Mouse (Mus musculus): ENCODE measurements around the gene Slc35c1. TPM values are rescaled to one million over a fixed set of nuclear protein-coding genes. Genes with fewer than 3 reads are reported as not detected.

Slc35c1 gene
- polyA plus RNA-seq, 1 experiment = 63.3 TPM

- TF ChIP-seq POLR2A (IDR thresholded peaks at IDR 0.05; ENCODE audit: low read depth, low read length) (no peak), CTCF (IDR thresholded peaks at IDR 0.05; ENCODE audit: extremely low read depth, insufficient read depth, insufficient read length, insufficient replicate concordance) (no peak)
- DNase-seq (ENCODE audit: low read depth in 1 of 2, low spot score in 2 of 2) = no peak
- H3K4me3 ChIP-seq (ENCODE audit: extremely low read depth, insufficient read depth, insufficient read length) = no peak overlapping the region
- H3K27me3 ChIP-seq (ENCODE audit: control insufficient read depth, insufficient read depth, low read length) = no peaks in the 10 kb centered on the region
- WGBS = 70% methylated on average over 17 of the region's 17 CpGs
- no peak overlapping the region for H3K27ac ChIP-seq (ENCODE audit: insufficient read depth, low read length)
- no peaks in the 10 kb centered on the region for H3K36me3 ChIP-seq (ENCODE audit: control insufficient read depth, insufficient read depth, low read length)
- no peaks in the 10 kb centered on the region; the same call in 1 of the 2 replicates for H3K4me1 ChIP-seq (ENCODE audit: control insufficient read depth, insufficient read depth, insufficient read length)
These were observed 27.7 kb downstream of the Slc35c1 start for GRCm38 (mm10) chr2:92432299-92433295.

GRCm38 (mm10) chr2:92431611-92432179, 28.6 kb downstream of the Slc35c1 start:
- WGBS = 81% methylated on average over 11 of the region's 11 CpGs
- Histone ChIP-seq H3K27ac (ENCODE audit: insufficient read depth, low read length) (no peak overlapping the region), H3K4me1 (ENCODE audit: control insufficient read depth, insufficient read depth, insufficient read length) (no peaks in the 10 kb centered on the region; the same call in 1 of the 2 replicates)

GRCm38 (mm10) chr2:92430723-92431541, 29.4 kb downstream of the Slc35c1 start:
- TF ChIP-seq POLR2A (IDR thresholded peaks at IDR 0.05; ENCODE audit: low read depth, low read length) = no peak
- no peak for TF ChIP-seq CTCF (IDR thresholded peaks at IDR 0.05; ENCODE audit: extremely low read depth, insufficient read depth, insufficient read length, insufficient replicate concordance)
- 78% methylated on average over 21 of the region's 21 CpGs for WGBS
- Histone ChIP-seq H3K27ac (ENCODE audit: insufficient read depth, low read length) (peak overlapping the region; percentile 10; the same call in 1 of the 2 replicates), H3K27me3 (ENCODE audit: control insufficient read depth, insufficient read depth, low read length) (no peaks in the 10 kb centered on the region), H3K4me1 (ENCODE audit: control insufficient read depth, insufficient read depth, insufficient read length) (no peaks in the 10 kb centered on the region; the same call in 1 of the 2 replicates), H3K4me3 (ENCODE audit: extremely low read depth, insufficient read depth, insufficient read length) (no peak overlapping the region), H3K36me3 (ENCODE audit: control insufficient read depth, insufficient read depth, low read length) (0 out of 2 replicates have a peak, but pooled peaks cover under 1% of the 10 kb centered on the region)
- no peak for DNase-seq (ENCODE audit: low read depth in 1 of 2, low spot score in 2 of 2)

More at GRCm38 (mm10) chr2:92431611-92432179, 28.6 kb downstream of the Slc35c1 start:
- H3K36me3 ChIP-seq (ENCODE audit: control insufficient read depth, insufficient read depth, low read length) = no peaks in the 10 kb centered on the region
- no peaks in the 10 kb centered on the region for H3K27me3 ChIP-seq (ENCODE audit: control insufficient read depth, insufficient read depth, low read length)
- no peak for DNase-seq (ENCODE audit: low read depth in 1 of 2, low spot score in 2 of 2)
- H3K4me3 ChIP-seq (ENCODE audit: extremely low read depth, insufficient read depth, insufficient read length) = no peak overlapping the region
- TF ChIP-seq POLR2A (IDR thresholded peaks at IDR 0.05; ENCODE audit: low read depth, low read length) = no peak
- no peak for TF ChIP-seq CTCF (IDR thresholded peaks at IDR 0.05; ENCODE audit: extremely low read depth, insufficient read depth, insufficient read length, insufficient replicate concordance)

- H3K36me3 ChIP-seq (ENCODE audit: control insufficient read depth, insufficient read depth, low read length) = 0 out of 2 replicates have a peak, but pooled peaks cover 1% of the 10 kb centered on the region
- DNase-seq (ENCODE audit: low read depth in 1 of 2, low spot score in 2 of 2) = no peak
- TF ChIP-seq POLR2A (IDR thresholded peaks at IDR 0.05; ENCODE audit: low read depth, low read length) (no peak), CTCF (IDR thresholded peaks at IDR 0.05; ENCODE audit: extremely low read depth, insufficient read depth, insufficient read length, insufficient replicate concordance) (no peak)
- H3K4me3 ChIP-seq (ENCODE audit: extremely low read depth, insufficient read depth, insufficient read length) = no peak overlapping the region
- no peaks in the 10 kb centered on the region; the same call in 1 of the 2 replicates for H3K4me1 ChIP-seq (ENCODE audit: control insufficient read depth, insufficient read depth, insufficient read length)
- WGBS = 76% methylated on average over 2 of the region's 2 CpGs
- H3K27me3 ChIP-seq (ENCODE audit: control insufficient read depth, insufficient read depth, low read length) = no peaks in the 10 kb centered on the region
- H3K27ac ChIP-seq (ENCODE audit: insufficient read depth, low read length) = no peak overlapping the region
These were observed 30.2 kb downstream of the Slc35c1 start for GRCm38 (mm10) chr2:92430089-92430488.

- Histone ChIP-seq H3K4me1 (ENCODE audit: control insufficient read depth, insufficient read depth, insufficient read length) (no peaks in the 10 kb centered on the region), H3K4me3 (ENCODE audit: extremely low read depth, insufficient read depth, insufficient read length) (no peak overlapping the region), H3K27ac (ENCODE audit: insufficient read depth, low read length) (no peak overlapping the region), H3K36me3 (ENCODE audit: control insufficient read depth, insufficient read depth, low read length) (peaks cover 3% of the 10 kb centered on the region; the same call in 1 of the 2 replicates), H3K27me3 (ENCODE audit: control insufficient read depth, insufficient read depth, low read length) (no peaks in the 10 kb centered on the region)
- no peak for DNase-seq (ENCODE audit: low read depth in 1 of 2, low spot score in 2 of 2)
- TF ChIP-seq POLR2A (IDR thresholded peaks at IDR 0.05; ENCODE audit: low read depth, low read length) (no peak), CTCF (IDR thresholded peaks at IDR 0.05; ENCODE audit: extremely low read depth, insufficient read depth, insufficient read length, insufficient replicate concordance) (no peak)
- 86% methylated on average over 6 of the region's 6 CpGs for WGBS
These were observed 32.5 kb downstream of the Slc35c1 start for GRCm38 (mm10) chr2:92427882-92428281.

- H3K4me3 ChIP-seq (ENCODE audit: extremely low read depth, insufficient read depth, insufficient read length) = no peak overlapping the region
- 86% methylated on average over 3 of the region's 3 CpGs for WGBS
- TF ChIP-seq CTCF (IDR thresholded peaks at IDR 0.05; ENCODE audit: extremely low read depth, insufficient read depth, insufficient read length, insufficient replicate concordance) (no peak), POLR2A (IDR thresholded peaks at IDR 0.05; ENCODE audit: low read depth, low read length) (no peak)
- no peaks in the 10 kb centered on the region for H3K4me1 ChIP-seq (ENCODE audit: control insufficient read depth, insufficient read depth, insufficient read length)
- no peak overlapping the region for H3K27ac ChIP-seq (ENCODE audit: insufficient read depth, low read length)
- no peaks in the 10 kb centered on the region for H3K27me3 ChIP-seq (ENCODE audit: control insufficient read depth, insufficient read depth, low read length)
- peaks cover 9% of the 10 kb centered on the region for H3K36me3 ChIP-seq (ENCODE audit: control insufficient read depth, insufficient read depth, low read length)
- no peak for DNase-seq (ENCODE audit: low read depth in 1 of 2, low spot score in 2 of 2)
These were observed 33.9 kb downstream of the Slc35c1 start for GRCm38 (mm10) chr2:92426426-92426825.
